Mouse (Mus musculus) gastrocnemius, postnatal 25 days (tissue): ENCODE data around the gene Rrm1. TPM values are rescaled to one million over a fixed set of nuclear protein-coding genes. Genes with fewer than 3 reads are reported as not detected.

Experiments used
- total RNA-seq, 2 experiments: library from RNA; stranded (reverse); gene quantifications; 1 replicate in 1 of 2; 2 replicates in 1 of 2; pipeline ENCODE4 v1.2.3; 2021

The Rrm1 gene
- total RNA-seq, 2 experiments from 2014 or later = 12.1 to 12.6 TPM

Other genes starting within 250 kb of the Rrm1 start
- gene Nup98, start 231.5 kb upstream of the Rrm1 start, total RNA-seq = 10 to 100 TPM; 19.9 to 22.9 TPM
- 10 to 100 TPM; 19.5 to 24.9 TPM for gene Pgap2, start 231.5 kb upstream of the Rrm1 start, total RNA-seq
- gene Rhog, start 185.6 kb upstream of the Rrm1 start, total RNA-seq = 10 to 100 TPM; 14.6 to 15.5 TPM
- 100 to 1,000 TPM; 169 to 171 TPM for gene Stim1, start 173.9 kb upstream of the Rrm1 start, total RNA-seq
- gene Olfr543, start 40.0 kb downstream of the Rrm1 start, total RNA-seq = not detected
- not detected for gene Olfr544, start 46.6 kb downstream of the Rrm1 start, total RNA-seq
- not detected for gene Olfr545, start 57.9 kb downstream of the Rrm1 start, total RNA-seq
- not detected for gene Olfr547, start 93.1 kb downstream of the Rrm1 start, total RNA-seq
- gene Olfr548-ps1, start 99.2 kb downstream of the Rrm1 start, total RNA-seq = not detected
- not detected for gene Olfr549, start 108.2 kb downstream of the Rrm1 start, total RNA-seq
- 1 to 10 TPM; 2.8 to 3.8 TPM for gene Trim21, start 123.8 kb downstream of the Rrm1 start, total RNA-seq
- gene Olfr550, start 129.7 kb downstream of the Rrm1 start, total RNA-seq = under 1 TPM in 1 of 2 experiments, not detected in 1; 0.16 TPM
- not detected for gene Olfr551, start 150.2 kb downstream of the Rrm1 start, total RNA-seq
- under 1 TPM; 0.10 to 0.11 TPM for gene Olfr552, start 156.1 kb downstream of the Rrm1 start, total RNA-seq
- gene Olfr553, start 176.5 kb downstream of the Rrm1 start, total RNA-seq = not detected
- not detected for gene Olfr554, start 196.7 kb downstream of the Rrm1 start, total RNA-seq
- gene Olfr555, start 217.1 kb downstream of the Rrm1 start, total RNA-seq = not detected
- gene Olfr556, start 223.2 kb downstream of the Rrm1 start, total RNA-seq = not detected
- gene Trim68, start 245.6 kb downstream of the Rrm1 start, total RNA-seq = 1 to 10 TPM; 4.0 to 4.1 TPM